In genomic region chr13:83720883-83721371, GRCm38 (mm10) we compare ENCODE assay signal across 9 mouse cellular contexts.
DNase-seq lines count a peak whose midpoint lies in the region; ATAC-seq lines count a peak whose summit lies in the region.
"Had no signal": no experiment of that assay in that cellular context is flagged by ENCODE, and none has a peak within 500 bp of the region (broad histone marks: within the 10 kb centered on the region; RNA-seq: fewer than 3 reads in every experiment).

No protein-coding gene starts in this region.

- peaks cover 95% of the 10 kb centered on the region for H3K27me3 ChIP-seq in kidney, embryonic 16.5 days (ENCODE audit: insufficient read depth, low read length)
- H3K27me3 ChIP-seq in hindbrain, embryonic 11.5 days (ENCODE audit: control insufficient read depth, insufficient read depth, low read length): peaks cover 25% of the 10 kb centered on the region

- ATAC-seq in kidney, embryonic 16.5 days (ENCODE audit: low FRiP score, low TSS enrichment): peak; percentile 47; the same call in 1 of the 2 replicates
- ATAC-seq in hindbrain, embryonic 11.5 days (ENCODE audit: low FRiP score): peak; percentile 88
- ATAC-seq: Patski had no signal

- peaks cover 4% of the 10 kb centered on the region; the same call in 1 of the 2 replicates for H3K9me3 ChIP-seq in kidney, embryonic 16.5 days (ENCODE audit: low read length)
- H3K9me3 ChIP-seq in hindbrain, embryonic 11.5 days (ENCODE audit: control insufficient read depth, low read length): no peaks in the 10 kb centered on the region

- no peak for DNase-seq in kidney, adult 11 months
- peak; percentile 81 to 82 for DNase-seq in cerebellum, postnatal 36 days
- peak; percentile 85 for DNase-seq in hindbrain, embryonic 11.5 days (ENCODE audit: low spot score)
- DNase-seq in left cerebral cortex, postnatal 4 days: peak; percentile 95
- peak; percentile 94 for DNase-seq in retina, postnatal 1 day
- DNase-seq in thymus, postnatal 14 days: no peak
- no peak for DNase-seq in thymus, postnatal 25 days

- no peak overlapping the region for H3K9ac ChIP-seq in kidney, embryonic 16.5 days (replicated peaks; ENCODE audit: low read length)
- peak overlapping the region; percentile 86 for H3K9ac ChIP-seq in hindbrain, embryonic 11.5 days (ENCODE audit: low read depth, low read length)

- peak overlapping the region; percentile 44 for H3K4me2 ChIP-seq in kidney, embryonic 16.5 days (replicated peaks; ENCODE audit: low read depth, low read length)
- H3K4me2 ChIP-seq in hindbrain, embryonic 11.5 days (replicated peaks; ENCODE audit: low read depth, low read length): peak overlapping the region; percentile 60

- peak overlapping the region; percentile 30 for H3K4me3 ChIP-seq in kidney, embryonic 16.5 days (ENCODE audit: low read length)
- peak overlapping the region; percentile 90 for H3K4me3 ChIP-seq in hindbrain, embryonic 11.5 days (ENCODE audit: low read depth, low read length)

- intact Hi-C loops in left cerebral cortex, postnatal 4 days (cut with DNase I): loop anchor here (5.0 to 10.0 kb wide), 2 partner anchors 194 to 844 kb away; no protein-coding TSS in a partner anchor

- under 1% methylated on average over 30 of the region's 30 CpGs for WGBS in kidney, embryonic 16.5 days
- WGBS in hindbrain, embryonic 11.5 days: 0% methylated on average over 30 of the region's 30 CpGs

- H3K4me1 ChIP-seq in kidney, embryonic 16.5 days (ENCODE audit: insufficient read depth, low read length): 0 out of 2 replicates have a peak, but pooled peaks cover 4% of the 10 kb centered on the region
- no peaks in the 10 kb centered on the region for H3K4me1 ChIP-seq in hindbrain, embryonic 11.5 days (replicated peaks; ENCODE audit: control insufficient read depth, insufficient read depth, low read length)

- no peaks in the 10 kb centered on the region for H3K36me3 ChIP-seq in kidney, embryonic 16.5 days (ENCODE audit: insufficient read depth, low read length)
- no peaks in the 10 kb centered on the region for H3K36me3 ChIP-seq in hindbrain, embryonic 11.5 days (ENCODE audit: control insufficient read depth, insufficient read depth, low read length)

- H3K27ac ChIP-seq in kidney, embryonic 16.5 days (ENCODE audit: low read length): no peak overlapping the region
- H3K27ac ChIP-seq in hindbrain, embryonic 11.5 days (ENCODE audit: low read depth, low read length): peak overlapping the region; percentile 95

Comparison
In these comparisons a context has a peak if more than half of its experiments do, and no peak if none do; other contexts are left out.
1. DNase-seq: peak in cerebellum, postnatal 36 days (2 of 2), hindbrain, embryonic 11.5 days (single experiment), left cerebral cortex, postnatal 4 days (single experiment) and retina, postnatal 1 day (single experiment); none in kidney, adult 11 months (single experiment), thymus, postnatal 14 days (single experiment) and thymus, postnatal 25 days (single experiment).